Mouse (Mus musculus): ENCODE data around the gene Ica1l. TPM values are rescaled to one million over a fixed set of nuclear protein-coding genes. Genes with fewer than 3 reads are reported as not detected.

Ica1l gene
- polyA plus RNA-seq, 1 experiment from 2014 or later: 1.5 TPM

Other genes with a start within 250 kb of the Ica1l start
- 17.6 and 19.0 TPM in 2 replicates for gene Fam117b, start 130.2 kb downstream of the Ica1l start, polyA plus RNA-seq (2016; fragmentation: Nextera tagmentation; extraction: Ambion mirVana)
- gene Carf, start 55.1 kb upstream of the Ica1l start, polyA plus RNA-seq (2016; fragmentation: Nextera tagmentation; extraction: Ambion mirVana): 7.6 and 9.5 TPM in 2 replicates
- 46.0 and 48.8 TPM in 2 replicates for gene Wdr12, start 55.5 kb upstream of the Ica1l start, polyA plus RNA-seq (2016; fragmentation: Nextera tagmentation; extraction: Ambion mirVana)
- 9.0 and 10.8 TPM in 2 replicates for gene Nbeal1, start 137.4 kb upstream of the Ica1l start, polyA plus RNA-seq (2016; fragmentation: Nextera tagmentation; extraction: Ambion mirVana)